11 mouse cellular contexts compared by ENCODE assay signal in the genomic region with DNA sequence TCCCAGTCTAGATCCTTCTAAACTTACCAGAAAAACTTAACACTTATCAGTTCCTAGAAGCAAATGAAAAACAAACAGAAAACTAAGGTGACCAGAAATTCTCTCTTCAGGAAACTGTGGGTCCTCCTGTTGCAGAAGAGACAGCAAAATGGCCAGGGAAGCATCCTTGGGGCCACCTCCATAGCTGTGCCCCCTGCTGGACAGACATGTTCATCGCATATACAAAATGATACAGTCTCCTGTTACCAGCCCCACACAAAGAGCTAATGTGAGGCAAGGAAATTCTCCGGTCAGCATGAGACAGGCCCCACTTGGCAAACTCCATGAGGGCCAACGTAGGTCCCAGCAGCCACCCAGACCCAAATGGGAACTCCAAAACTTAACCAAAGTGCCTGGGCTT.
DNase-seq lines count a peak whose midpoint lies in the region; ATAC-seq and TF ChIP-seq lines count a peak whose summit lies in the region.
"Had no signal": no experiment of that assay in that cellular context is flagged by ENCODE, and none has a peak within 500 bp of the region (broad histone marks: within the 10 kb centered on the region; RNA-seq: fewer than 3 reads in every experiment).

No protein-coding gene starts in this region.

- TF ChIP-seq CTCF in left cerebral cortex, adult 2 months (IDR thresholded peaks at IDR 0.05) = peak; percentile 45

- H3K4me3 ChIP-seq in left cerebral cortex, adult 2 months = no peak overlapping the region
- H3K4me3 ChIP-seq: heart, embryonic 15.5 days; limb, embryonic 12.5 days; neural tube, embryonic 13.5 days had no signal

- intact Hi-C loops in left cerebral cortex, adult 2 months (cut with DNase I) = no loop called here

- peak; percentile 36 for DNase-seq in CD4-positive, CD25-positive, alpha-beta regulatory T cell, adult 2 months (ENCODE audit: low read depth, low spot score)
- DNase-seq in left cerebral cortex, adult 2 months (ENCODE audit: extremely low spot score in 1 of 2, low spot score in 2 of 2) = no peak
- DNase-seq in left cerebral cortex, adult 11 months (ENCODE audit: low spot score) = no peak
- peak; percentile 61 for DNase-seq in ZHBTc4 (ENCODE audit: low read depth, low spot score)
- DNase-seq in mesoderm, embryonic 11.5 days (ENCODE audit: low read depth, low spot score) = peak; percentile 31
- DNase-seq in right cerebral cortex, postnatal 14 days = no peak
- DNase-seq in frontal cortex, postnatal 36 days (ENCODE audit: low spot score in 2 of 2) = no peak

- no peak for ATAC-seq in CD4-positive, CD25-positive, alpha-beta regulatory T cell, adult 4 months

- no peak overlapping the region for H3K27ac ChIP-seq in left cerebral cortex, adult 2 months
- H3K27ac ChIP-seq: heart, embryonic 15.5 days; limb, embryonic 12.5 days; neural tube, embryonic 13.5 days had no signal

Comparison
In these comparisons a context has a peak if more than half of its experiments do, and no peak if none do; other contexts are left out.
1. DNase-seq: peak in CD4-positive, CD25-positive, alpha-beta regulatory T cell, adult 2 months (single experiment), ZHBTc4 (single experiment) and mesoderm, embryonic 11.5 days (single experiment); none in left cerebral cortex, adult 2 months (0 of 2), left cerebral cortex, adult 11 months (single experiment), right cerebral cortex, postnatal 14 days (single experiment) and frontal cortex, postnatal 36 days (0 of 2).